Mouse (Mus musculus): ENCODE results near the gene Gm44511. TPM values are rescaled to one million over a fixed set of nuclear protein-coding genes. Genes with fewer than 3 reads are reported as not detected.

Gm44511 gene
- total and polyA plus RNA-seq, 3 experiments = not detected

- H3K4me3 ChIP-seq (ENCODE audit: control insufficient read depth in 1 of 2, insufficient read depth in 1 of 2, low read depth in 2 of 2, low read length in 2 of 2) = no peak overlapping the region
- H3K27me3 ChIP-seq (ENCODE audit: control insufficient read depth in 1 of 2, insufficient read depth in 2 of 2, low read length in 2 of 2) = no peaks in the 10 kb centered on the region
- no peaks in the 10 kb centered on the region for H3K36me3 ChIP-seq (ENCODE audit: control insufficient read depth in 1 of 2, insufficient read depth in 2 of 2, low read length in 2 of 2)
- no peaks in the 10 kb centered on the region for H3K9me3 ChIP-seq (replicated peaks; ENCODE audit: insufficient read depth, low read length)
- H3K4me1 ChIP-seq (ENCODE audit: control insufficient read depth in 1 of 2, insufficient read depth in 2 of 2, low read length in 2 of 2) = no peaks in the 10 kb centered on the region
- H3K79me2 ChIP-seq (ENCODE audit: control insufficient read depth, insufficient read depth, low read length, poor library complexity) = no peaks in the 10 kb centered on the region
- H3K27ac ChIP-seq (ENCODE audit: control insufficient read depth, low read depth, low read length) = no peak overlapping the region
- no peak for DNase-seq (ENCODE audit: low read depth, low spot score)
- TF ChIP-seq HCFC1 (IDR thresholded peaks at IDR 0.05; ENCODE audit: low read depth, low read length) = no peak
- TF ChIP-seq ZNF384 (IDR thresholded peaks at IDR 0.05; ENCODE audit: low read depth, low read length) = no peak
- TF ChIP-seq TAL1 (IDR thresholded peaks at IDR 0.05; ENCODE audit: low read length) = no peak
- no peak for TF ChIP-seq MXI1 (IDR thresholded peaks at IDR 0.05; ENCODE audit: low read depth, low read length)
- TF ChIP-seq E2F4 (IDR thresholded peaks at IDR 0.05; ENCODE audit: borderline replicate concordance, low read depth, low read length) = no peak
- no peak for TF ChIP-seq GATA1 (IDR thresholded peaks at IDR 0.05; ENCODE audit: low read depth, low read length)
- no peak for TF ChIP-seq SIN3A (IDR thresholded peaks at IDR 0.05; ENCODE audit: low read length)
- H3K9ac ChIP-seq (ENCODE audit: control insufficient read depth, low read depth, low read length, poor library complexity, severe bottlenecking) = no peak overlapping the region
Measured at GRCm38 (mm10) chr6:128733908-128734679, 92.0 kb downstream of the Gm44511 start.

GRCm38 (mm10) chr6:128732032-128732431 lies 94.1 kb downstream of the Gm44511 start:
- H3K36me3 ChIP-seq (ENCODE audit: control insufficient read depth in 1 of 2, insufficient read depth in 2 of 2, low read length in 2 of 2) = no peaks in the 10 kb centered on the region
- no peaks in the 10 kb centered on the region for H3K27me3 ChIP-seq (ENCODE audit: control insufficient read depth in 1 of 2, insufficient read depth in 2 of 2, low read length in 2 of 2)
- no peaks in the 10 kb centered on the region for H3K79me2 ChIP-seq (ENCODE audit: control insufficient read depth, insufficient read depth, low read length, poor library complexity)
- no peaks in the 10 kb centered on the region for H3K4me1 ChIP-seq (ENCODE audit: control insufficient read depth in 1 of 2, insufficient read depth in 2 of 2, low read length in 2 of 2)
- H3K4me3 ChIP-seq (ENCODE audit: control insufficient read depth in 1 of 2, insufficient read depth in 1 of 2, low read depth in 2 of 2, low read length in 2 of 2) = no peak overlapping the region
- no peak overlapping the region for H3K9ac ChIP-seq (ENCODE audit: control insufficient read depth, low read depth, low read length, poor library complexity, severe bottlenecking)
- TF ChIP-seq ELF1 (IDR thresholded peaks at IDR 0.05; ENCODE audit: low read depth, low read length) (no peak), KAT2A (conservative IDR thresholded peaks at IDR 0.05; ENCODE audit: low read depth, low read length) (no peak), ZC3H11A (IDR thresholded peaks at IDR 0.05; ENCODE audit: low read depth, low read length) (no peak), MYC (IDR thresholded peaks at IDR 0.05; ENCODE audit: low read depth, low read length) (no peak), NELFE (IDR thresholded peaks at IDR 0.05; ENCODE audit: low read depth, low read length) (no peak), POLR2A (IDR thresholded peaks at IDR 0.05; ENCODE audit: control insufficient read depth in 1 of 2, insufficient read depth in 1 of 2, low read depth in 1 of 2, low read length in 2 of 2, poor library complexity in 1 of 2) (no peak), TBP (IDR thresholded peaks at IDR 0.05; ENCODE audit: low read depth, low read length) (no peak), RAD21 (IDR thresholded peaks at IDR 0.05; ENCODE audit: low read depth, low read length) (no peak), ZMIZ1 (IDR thresholded peaks at IDR 0.05; ENCODE audit: low read depth, low read length) (no peak), HCFC1 (IDR thresholded peaks at IDR 0.05; ENCODE audit: low read depth, low read length) (no peak), CHD1 (IDR thresholded peaks at IDR 0.05; ENCODE audit: low read depth, low read length) (no peak), EP300 (IDR thresholded peaks at IDR 0.05; ENCODE audit: low read depth in 1 of 2, low read length in 2 of 2) (no peak), NRF1 (IDR thresholded peaks at IDR 0.05; ENCODE audit: insufficient read depth, low read depth, low read length, poor library complexity, severe bottlenecking) (no peak), MAZ (IDR thresholded peaks at IDR 0.05; ENCODE audit: low read depth, low read length) (no peak), JUND (IDR thresholded peaks at IDR 0.05; ENCODE audit: low read depth, low read length) (no peak), TAL1 (IDR thresholded peaks at IDR 0.05; ENCODE audit: low read length) (no peak)
- DNase-seq (ENCODE audit: low read depth, low spot score) = no peak
- no peak overlapping the region for H3K27ac ChIP-seq (ENCODE audit: control insufficient read depth, low read depth, low read length)
- no peaks in the 10 kb centered on the region for H3K9me3 ChIP-seq (replicated peaks; ENCODE audit: insufficient read depth, low read length)

Other genes starting within 250 kb of the Gm44511 start
- 0.08 and 0.10 TPM in 2 replicates for gene A2ml1, start 244.7 kb downstream of the Gm44511 start, total RNA-seq (2012; rRNA removed)
- under 1 TPM in 1 of 2 experiments, not detected in 1; 0.25 TPM for gene A2ml1, start 244.7 kb downstream of the Gm44511 start, polyA plus RNA-seq (2012; ENCODE audit: insufficient read depth in 1 of 2, insufficient read length in 2 of 2, low read depth in 1 of 2, low replicate concordance in 2 of 2, missing spikeins in 1 of 2)
- gene Klrb1a, start 202.8 kb downstream of the Gm44511 start, total RNA-seq (2012; rRNA removed) = not detected in 2 replicates
- not detected for gene Klrb1a, start 202.8 kb downstream of the Gm44511 start, polyA plus RNA-seq (2012; ENCODE audit: insufficient read depth in 1 of 2, insufficient read length in 2 of 2, low read depth in 1 of 2, low replicate concordance in 2 of 2, missing spikeins in 1 of 2)
- not detected in 2 replicates for gene Clec2h, start 163.9 kb downstream of the Gm44511 start, total RNA-seq (2012; rRNA removed)
- not detected for gene Clec2h, start 163.9 kb downstream of the Gm44511 start, polyA plus RNA-seq (2012; ENCODE audit: insufficient read depth in 1 of 2, insufficient read length in 2 of 2, low read depth in 1 of 2, low replicate concordance in 2 of 2, missing spikeins in 1 of 2)
- gene Klrb1, start 103.3 kb downstream of the Gm44511 start, total RNA-seq (2012; rRNA removed) = not detected in 2 replicates
- gene Klrb1, start 103.3 kb downstream of the Gm44511 start, polyA plus RNA-seq (2012; ENCODE audit: insufficient read depth in 1 of 2, insufficient read length in 2 of 2, low read depth in 1 of 2, low replicate concordance in 2 of 2, missing spikeins in 1 of 2) = not detected
- gene Klrb1c, start 37.1 kb downstream of the Gm44511 start, total RNA-seq (2012; rRNA removed) = not detected in 2 replicates
- gene Klrb1c, start 37.1 kb downstream of the Gm44511 start, polyA plus RNA-seq (2012; ENCODE audit: insufficient read depth in 1 of 2, insufficient read length in 2 of 2, low read depth in 1 of 2, low replicate concordance in 2 of 2, missing spikeins in 1 of 2) = not detected
- gene Klrb1b, start within 50 bp of the Gm44511 start, total RNA-seq (2012; rRNA removed) = not detected in 2 replicates
- not detected for gene Klrb1b, start within 50 bp of the Gm44511 start, polyA plus RNA-seq (2012; ENCODE audit: insufficient read depth in 1 of 2, insufficient read length in 2 of 2, low read depth in 1 of 2, low replicate concordance in 2 of 2, missing spikeins in 1 of 2)
- gene Clec2i, start 61.3 kb upstream of the Gm44511 start, total RNA-seq (2012; rRNA removed) = not detected in 2 replicates
- not detected for gene Clec2i, start 61.3 kb upstream of the Gm44511 start, polyA plus RNA-seq (2012; ENCODE audit: insufficient read depth in 1 of 2, insufficient read length in 2 of 2, low read depth in 1 of 2, low replicate concordance in 2 of 2, missing spikeins in 1 of 2)
- gene BC035044, start 64.8 kb upstream of the Gm44511 start, total RNA-seq (2012; rRNA removed) = not detected in 2 replicates
- not detected for gene BC035044, start 64.8 kb upstream of the Gm44511 start, polyA plus RNA-seq (2012; ENCODE audit: insufficient read depth in 1 of 2, insufficient read length in 2 of 2, low read depth in 1 of 2, low replicate concordance in 2 of 2, missing spikeins in 1 of 2)
- gene Clec2g, start 108.1 kb upstream of the Gm44511 start, total RNA-seq (2012; rRNA removed) = not detected in 2 replicates
- under 1 TPM in 1 of 2 experiments, not detected in 1; 0.04 TPM for gene Clec2g, start 108.1 kb upstream of the Gm44511 start, polyA plus RNA-seq (2012; ENCODE audit: insufficient read depth in 1 of 2, insufficient read length in 2 of 2, low read depth in 1 of 2, low replicate concordance in 2 of 2, missing spikeins in 1 of 2)
- 0.16 and 0.27 TPM in 2 replicates for gene Klrb1f, start 219.6 kb upstream of the Gm44511 start, total RNA-seq (2012; rRNA removed)
- under 1 TPM in 1 of 2 experiments, not detected in 1; 0.52 TPM for gene Klrb1f, start 219.6 kb upstream of the Gm44511 start, polyA plus RNA-seq (2012; ENCODE audit: insufficient read depth in 1 of 2, insufficient read length in 2 of 2, low read depth in 1 of 2, low replicate concordance in 2 of 2, missing spikeins in 1 of 2)